Mouse (Mus musculus) E14TG2a.4 (cell line): ENCODE measurements around the gene Actr1a.

Experiments used
- CTCF ChIP-seq: conservative IDR thresholded peaks from 2 replicates; pipeline ENCODE4 v1.5.1; 2014; ENCODE audit warnings: low read length
- NANOG ChIP-seq: IDR thresholded peaks from 2 replicates; pipeline ENCODE4 v1.6.1; 2014; ENCODE audit warnings: borderline replicate concordance, low read length, mixed read lengths
- POU5F1 ChIP-seq: IDR thresholded peaks from 2 replicates; pipeline ENCODE4 v1.6.1; 2014; ENCODE audit warnings: low read length, borderline replicate concordance

DNA sequence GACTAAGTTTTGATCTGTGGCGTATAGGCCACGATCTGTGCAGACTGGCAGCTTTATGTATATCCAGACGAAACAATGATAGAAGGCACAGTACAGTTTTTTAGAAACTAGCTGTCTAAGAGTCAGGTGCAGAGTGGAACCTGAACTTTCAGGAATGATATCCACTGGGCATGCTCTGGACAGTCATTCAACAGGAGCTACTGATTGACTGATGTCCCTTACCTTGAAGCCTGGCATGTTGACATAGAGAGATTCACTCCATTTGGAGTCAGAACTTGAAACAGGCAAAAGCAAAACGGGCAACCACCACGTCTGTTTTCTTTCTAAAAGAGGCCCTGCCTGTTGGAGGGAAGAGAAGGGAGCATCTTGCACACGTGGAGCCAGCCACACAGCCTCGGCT is 5.0 kb upstream of the Actr1a start:
- TF ChIP-seq CTCF (no peak), POU5F1 (no peak), NANOG (no peak)
